Mouse (Mus musculus): ENCODE results near the gene Dscam.

Gene Dscam

GRCm38 (mm10) chr16:97105266-97105665 is 65.3 kb downstream of the Dscam start:
- in situ Hi-C loops (cut with MboI, MseI), result no loop called here

- in situ Hi-C loops (cut with MboI, MseI), result no loop called here
Observed at GRCm38 (mm10) chr16:97103046-97103445, 67.5 kb downstream of the Dscam start.

- in situ Hi-C loops (cut with MboI, MseI), result no loop called here
Observed at GRCm38 (mm10) chr16:97100091-97100490, 70.5 kb downstream of the Dscam start.

- in situ Hi-C loops (cut with MboI, MseI), result no loop called here
Observed at GRCm38 (mm10) chr16:97098508-97098907, 72.0 kb downstream of the Dscam start.

- in situ Hi-C loops (cut with MboI, MseI), result no loop called here
Observed at GRCm38 (mm10) chr16:97096709-97097108, 73.8 kb downstream of the Dscam start.

GRCm38 (mm10) chr16:97095496-97095895 is 75.1 kb downstream of the Dscam start:
- in situ Hi-C loops (cut with MboI, MseI), result no loop called here

- in situ Hi-C loops (cut with MboI, MseI), result no loop called here
Observed at GRCm38 (mm10) chr16:97089339-97089738, 81.2 kb downstream of the Dscam start.

- in situ Hi-C loops (cut with MboI, MseI), result no loop called here
Observed at GRCm38 (mm10) chr16:97083694-97084093, 86.9 kb downstream of the Dscam start.

GRCm38 (mm10) chr16:97075920-97076572 is 94.5 kb downstream of the Dscam start:
- in situ Hi-C loops (cut with MboI, MseI), result no loop called here

- in situ Hi-C loops (cut with MboI, MseI), result no loop called here
Observed at GRCm38 (mm10) chr16:97075137-97075902, 95.2 kb downstream of the Dscam start.

GRCm38 (mm10) chr16:97073847-97074246 is 96.7 kb downstream of the Dscam start:
- in situ Hi-C loops (cut with MboI, MseI), result no loop called here

- in situ Hi-C loops (cut with MboI, MseI), result no loop called here
Observed at GRCm38 (mm10) chr16:97072624-97073023, 97.9 kb downstream of the Dscam start.

- in situ Hi-C loops (cut with MboI, MseI), result no loop called here
Observed at GRCm38 (mm10) chr16:97066856-97067255, 103.7 kb downstream of the Dscam start.

- in situ Hi-C loops (cut with MboI, MseI), result no loop called here
Observed at GRCm38 (mm10) chr16:97062207-97062606, 108.3 kb downstream of the Dscam start.

- in situ Hi-C loops (cut with MboI, MseI), result no loop called here
Observed at GRCm38 (mm10) chr16:97061390-97061789, 109.2 kb downstream of the Dscam start.

GRCm38 (mm10) chr16:97060736-97061135 is 109.8 kb downstream of the Dscam start:
- in situ Hi-C loops (cut with MboI, MseI), result no loop called here

- in situ Hi-C loops (cut with MboI, MseI), result no loop called here
Observed at GRCm38 (mm10) chr16:97060276-97060675, 110.3 kb downstream of the Dscam start.

- in situ Hi-C loops (cut with MboI, MseI), result no loop called here
Observed at GRCm38 (mm10) chr16:97035271-97035670, 135.3 kb downstream of the Dscam start.

GRCm38 (mm10) chr16:97033540-97034058 is 137.0 kb downstream of the Dscam start:
- in situ Hi-C loops (cut with MboI, MseI), result no loop called here

GRCm38 (mm10) chr16:97027701-97028100 is 142.9 kb downstream of the Dscam start:
- in situ Hi-C loops (cut with MboI, MseI), result loop anchor here (10.0 kb wide), 1 partner anchor 1613 kb away; no protein-coding TSS in a partner anchor

- in situ Hi-C loops (cut with MboI, MseI), result loop anchor here (10.0 kb wide), 1 partner anchor 1612 kb away; no protein-coding TSS in a partner anchor
Observed at GRCm38 (mm10) chr16:97026803-97027202, 143.7 kb downstream of the Dscam start.

GRCm38 (mm10) chr16:97024406-97024805 is 146.1 kb downstream of the Dscam start:
- in situ Hi-C loops (cut with MboI, MseI), result loop anchor here (10.0 kb wide), 1 partner anchor 1610 kb away; no protein-coding TSS in a partner anchor

- in situ Hi-C loops (cut with MboI, MseI), result loop anchor here (10.0 kb wide), 1 partner anchor 1607 kb away; no protein-coding TSS in a partner anchor
Observed at GRCm38 (mm10) chr16:97021496-97021895, 149.1 kb downstream of the Dscam start.

Measured in T-helper 1 cell (primary cell).